In the genomic region with DNA sequence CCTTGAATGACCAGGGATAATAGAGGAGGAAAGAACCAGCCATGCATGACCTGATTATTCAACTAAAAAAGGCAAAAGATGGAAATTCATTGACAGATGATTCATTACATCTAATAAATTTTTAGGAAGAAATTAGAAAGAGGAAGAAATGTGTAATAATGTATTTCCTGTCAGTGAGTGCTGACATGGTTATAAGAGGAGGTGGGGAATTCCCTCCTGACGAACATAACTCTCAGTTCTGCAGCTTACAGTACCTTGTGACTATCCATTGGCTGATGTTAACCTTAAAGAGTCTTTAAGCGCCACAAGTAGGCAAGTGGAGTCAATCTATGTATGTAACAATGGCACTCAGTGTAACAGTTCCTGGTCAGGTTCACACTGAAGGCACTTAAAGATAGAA, we compare ENCODE assay signal across 25 mouse cellular contexts.
A peak's percentile ranks its signal among the peaks of the same experiment; 100 is the strongest.
DNase-seq lines count a peak whose midpoint lies in the region; ATAC-seq and TF ChIP-seq lines count a peak whose summit lies in the region.
"Had no signal": no experiment of that assay in that cellular context is flagged by ENCODE, and none has a peak within 500 bp of the region (broad histone marks: within the 10 kb centered on the region; RNA-seq: fewer than 3 reads in every experiment).

No protein-coding gene starts in this region.

- H3K4me3 ChIP-seq in forebrain, embryonic 12.5 days (replicated peaks): no peak overlapping the region
- H3K4me3 ChIP-seq in left cerebral cortex, adult 2 months: no peak overlapping the region
- H3K4me3 ChIP-seq: embryonic facial prominence, embryonic 12.5 days; embryonic facial prominence, embryonic 15.5 days; forebrain, embryonic 15.5 days; heart, embryonic 12.5 days; heart, embryonic 15.5 days; hindbrain, embryonic 10.5 days; hindbrain, embryonic 13.5 days had no signal

- TF ChIP-seq CTCF in left cerebral cortex, adult 2 months (IDR thresholded peaks at IDR 0.05): no peak

- H3K9me3 ChIP-seq in forebrain, embryonic 12.5 days: no peaks in the 10 kb centered on the region
- H3K9me3 ChIP-seq: embryonic facial prominence, embryonic 12.5 days; embryonic facial prominence, embryonic 15.5 days; forebrain, embryonic 15.5 days; heart, embryonic 12.5 days; heart, embryonic 15.5 days; hindbrain, embryonic 10.5 days; hindbrain, embryonic 13.5 days had no signal

- H3K9ac ChIP-seq in forebrain, embryonic 12.5 days: no peak overlapping the region
- H3K9ac ChIP-seq: embryonic facial prominence, embryonic 12.5 days; embryonic facial prominence, embryonic 15.5 days; forebrain, embryonic 15.5 days; heart, embryonic 12.5 days; heart, embryonic 15.5 days; hindbrain, embryonic 13.5 days had no signal

- H3K36me3 ChIP-seq in forebrain, embryonic 12.5 days (replicated peaks): no peaks in the 10 kb centered on the region
- H3K36me3 ChIP-seq: embryonic facial prominence, embryonic 12.5 days; embryonic facial prominence, embryonic 15.5 days; forebrain, embryonic 15.5 days; heart, embryonic 12.5 days; heart, embryonic 15.5 days; hindbrain, embryonic 10.5 days; hindbrain, embryonic 13.5 days had no signal

- WGBS in forebrain, embryonic 12.5 days: 87% methylated on average over 2 of the region's 2 CpGs

- H3K4me2 ChIP-seq in forebrain, embryonic 12.5 days: no peak overlapping the region
- H3K4me2 ChIP-seq: embryonic facial prominence, embryonic 12.5 days; embryonic facial prominence, embryonic 15.5 days; forebrain, embryonic 15.5 days; heart, embryonic 12.5 days; heart, embryonic 15.5 days; hindbrain, embryonic 13.5 days had no signal

- H3K27ac ChIP-seq in forebrain, embryonic 12.5 days: no peak overlapping the region
- no peak overlapping the region for H3K27ac ChIP-seq in left cerebral cortex, adult 2 months
- H3K27ac ChIP-seq: embryonic facial prominence, embryonic 12.5 days; embryonic facial prominence, embryonic 15.5 days; forebrain, embryonic 15.5 days; heart, embryonic 15.5 days; hindbrain, embryonic 10.5 days; hindbrain, embryonic 13.5 days had no signal

- DNase-seq in CD4-positive helper T cell, adult 2 months (ENCODE audit: low read depth, low spot score): peak; percentile 14
- peak; percentile 14 for DNase-seq in induced T-regulatory cell, adult 2 months (ENCODE audit: low read depth)
- DNase-seq in left cerebral cortex, adult 2 months (ENCODE audit: extremely low spot score in 1 of 2, low spot score in 2 of 2): no peak
- DNase-seq in adrenal gland, postnatal 10 days: no peak
- DNase-seq: adrenal gland, adult 8-10 months; adrenal gland, postnatal 36 days; cerebellum, adult 11 months; cerebellum, adult 2 months; cerebellum, adult 9-11 months; cerebellum, postnatal 25 days; gastrocnemius, postnatal 25 days; heart, adult 18-20 months; heart, postnatal 10 days; heart, postnatal 36 days; kidney, adult 11 months had no signal

- ATAC-seq in CD4-positive, CD25-positive, alpha-beta regulatory T cell, adult 4 months: peak; percentile 81
- no peak for ATAC-seq in forebrain, embryonic 12.5 days (ENCODE audit: low FRiP score)
- ATAC-seq: forebrain, embryonic 15.5 days; hindbrain, embryonic 16.5 days had no signal

- intact Hi-C loops in left cerebral cortex, adult 2 months (cut with DNase I): no loop called here

- no peaks in the 10 kb centered on the region for H3K27me3 ChIP-seq in forebrain, embryonic 12.5 days
- H3K27me3 ChIP-seq: embryonic facial prominence, embryonic 12.5 days; embryonic facial prominence, embryonic 15.5 days; forebrain, embryonic 15.5 days; heart, embryonic 12.5 days; heart, embryonic 15.5 days; hindbrain, embryonic 13.5 days had no signal

- no peaks in the 10 kb centered on the region for H3K4me1 ChIP-seq in forebrain, embryonic 12.5 days
- H3K4me1 ChIP-seq: embryonic facial prominence, embryonic 12.5 days; embryonic facial prominence, embryonic 15.5 days; forebrain, embryonic 15.5 days; heart, embryonic 12.5 days; heart, embryonic 15.5 days; hindbrain, embryonic 10.5 days; hindbrain, embryonic 13.5 days had no signal

Comparison
In these comparisons a context has a peak if more than half of its experiments do, and no peak if none do; other contexts are left out.
1. DNase-seq: peak in CD4-positive helper T cell, adult 2 months (single experiment) and induced T-regulatory cell, adult 2 months (single experiment); none in left cerebral cortex, adult 2 months (0 of 2) and adrenal gland, postnatal 10 days (single experiment).